Mouse (Mus musculus) gastrocnemius, postnatal 14 days (tissue): ENCODE results near the gene Igdcc3. TPM values are rescaled to one million over a fixed set of nuclear protein-coding genes. Genes with fewer than 3 reads are reported as not detected.

Experiments
- DNase-seq: peaks from one replicate; pipeline ENCODE4 v3.0.0; 2021; ENCODE audit warnings: mixed read lengths
- intact Hi-C: fragments of 180-260 bp; cut with DNase I; formaldehyde crosslinking; loops from one replicate; pipeline ENCODE4 v1.15.1; 2025; ENCODE audit warnings: low total_unique reads
- total RNA-seq, 2 experiments: library from RNA; stranded (reverse); gene quantifications; 2 replicates each; pipeline ENCODE4 v1.2.3; 2021

Igdcc3 gene
- total RNA-seq, 2 experiments from 2014 or later, result 0.37 to 0.58 TPM

- intact Hi-C loops, result no loop called here
- DNase-seq, result peak; percentile 45
These were observed 84.8 kb downstream of the Igdcc3 start for GRCm38 (mm10) chr9:65225795-65226194.

- intact Hi-C loops, result no loop called here
- no peak for DNase-seq
These were observed 89.3 kb downstream of the Igdcc3 start for GRCm38 (mm10) chr9:65230250-65230649.

- peak; percentile 37 for DNase-seq
These were observed 90.3 kb downstream of the Igdcc3 start for GRCm38 (mm10) chr9:65231284-65231683.

GRCm38 (mm10) chr9:65233243-65233985 is 92.4 kb downstream of the Igdcc3 start:
- intact Hi-C loops, result no loop called here

More at GRCm38 (mm10) chr9:65231284-65231683, 90.3 kb downstream of the Igdcc3 start:
- intact Hi-C loops, result no loop called here

GRCm38 (mm10) chr9:65234734-65235133 is 93.7 kb downstream of the Igdcc3 start:
- intact Hi-C loops, result no loop called here
- DNase-seq, result no peak

More at GRCm38 (mm10) chr9:65233243-65233985, 92.4 kb downstream of the Igdcc3 start:
- no peak for DNase-seq

Other genes starting within 250 kb of the Igdcc3 start
- under 1 TPM in 1 of 2 experiments, not detected in 1; 0.04 TPM for gene Slc24a1, start 189.6 kb upstream of the Igdcc3 start, total RNA-seq
- 10 to 100 TPM; 21.7 to 23.4 TPM for gene Ints14, start 180.3 kb upstream of the Igdcc3 start, total RNA-seq
- 10 to 100 TPM; 13.3 to 14.1 TPM for gene Hacd3, start 119.5 kb upstream of the Igdcc3 start, total RNA-seq
- gene Dpp8, start 108.8 kb upstream of the Igdcc3 start, total RNA-seq, result 100 to 1,000 TPM; 102 to 112 TPM
- gene Igdcc4, start 39.7 kb upstream of the Igdcc3 start, total RNA-seq, result 10 to 100 TPM; 31.8 to 39.9 TPM
- gene Parp16, start 54.2 kb downstream of the Igdcc3 start, total RNA-seq, result 1 to 10 TPM; 4.9 to 5.4 TPM
- gene Cilp, start 124.0 kb downstream of the Igdcc3 start, total RNA-seq, result 100 to 1,000 TPM in 1 of 2 experiments, 10 to 100 TPM in 1; 63.1 to 122 TPM
- 10 to 100 TPM; 56.9 to 75.9 TPM for gene Clpx, start 153.1 kb downstream of the Igdcc3 start, total RNA-seq
- gene Pdcd7, start 204.9 kb downstream of the Igdcc3 start, total RNA-seq, result 10 to 100 TPM in 1 of 2 experiments, 1 to 10 TPM in 1; 9.1 to 13.2 TPM
- under 1 TPM; 0.14 to 0.38 TPM for gene Ubap1l, start 219.9 kb downstream of the Igdcc3 start, total RNA-seq